9 mouse cellular contexts compared by ENCODE assay signal in the genomic region with DNA sequence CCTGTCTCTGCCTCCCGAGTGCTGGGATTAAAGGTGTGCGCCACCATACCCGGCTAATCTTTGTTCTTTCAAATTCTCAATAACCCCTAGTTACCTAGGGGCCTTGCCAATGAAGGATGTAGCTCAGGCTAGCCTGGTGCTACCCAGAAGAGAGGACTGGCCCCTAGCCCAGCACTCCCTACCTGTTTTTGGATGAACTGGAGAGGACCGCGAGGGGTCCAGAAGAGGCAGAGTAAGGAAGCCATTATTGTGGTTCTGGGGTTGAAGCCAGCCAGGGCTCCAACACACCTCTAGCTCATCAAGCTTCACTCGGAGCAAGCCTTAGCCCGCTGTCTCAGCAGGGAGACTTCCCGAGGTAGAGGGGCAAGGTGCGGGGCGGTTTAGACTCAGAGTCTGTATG. TPM values are rescaled to one million over a fixed set of nuclear protein-coding genes. Genes with fewer than 3 reads are reported as not detected.
A peak's percentile ranks its signal among the peaks of the same experiment; 100 is the strongest.
DNase-seq lines count a peak whose midpoint lies in the region; ATAC-seq and TF ChIP-seq lines count a peak whose summit lies in the region.
"Had no signal": no experiment of that assay in that cellular context is flagged by ENCODE, and none has a peak within 500 bp of the region (broad histone marks: within the 10 kb centered on the region; RNA-seq: fewer than 3 reads in every experiment).

A gene (plus strand): TSS at position 301 of the 400 bp plus-strand sequence.

- no peak for DNase-seq in gastrocnemius, adult 2 months
- DNase-seq in gastrocnemius, adult 18-20 months (ENCODE audit: low spot score) = no peak
- peak; percentile 14 for DNase-seq in neural tube, embryonic 11.5 days (ENCODE audit: low spot score)
- DNase-seq in neural tube, embryonic 10.5 days (ENCODE audit: extremely low spot score, low spot score) = no peak
- no peak for DNase-seq in urinary bladder, adult 18-20 months (ENCODE audit: low spot score in 2 of 2)
- DNase-seq in urinary bladder, postnatal 14 days (ENCODE audit: low spot score) = no peak
- DNase-seq in adipocyte (ENCODE audit: low spot score) = no peak
- DNase-seq: adrenal gland, postnatal 36 days had no signal

- H3K36me3 ChIP-seq in neural tube, embryonic 11.5 days (ENCODE audit: control insufficient read depth, insufficient read depth, low read length) = no peaks in the 10 kb centered on the region
- H3K36me3 ChIP-seq in liver, embryonic 12.5 days = no peaks in the 10 kb centered on the region

- no peak within 1 kb of the TSS for H3K9ac ChIP-seq in neural tube, embryonic 11.5 days (ENCODE audit: low read length)
- H3K9ac ChIP-seq in liver, embryonic 12.5 days = peak within 1 kb of the TSS; percentile 61

- H3K4me2 ChIP-seq in neural tube, embryonic 11.5 days (ENCODE audit: low read depth) = peak within 1 kb of the TSS; percentile 46
- H3K4me2 ChIP-seq in liver, embryonic 12.5 days = peak within 1 kb of the TSS; percentile 81

- no peak for TF ChIP-seq CTCF in gastrocnemius, adult 2 months (IDR thresholded peaks at IDR 0.05)

- WGBS in neural tube, embryonic 11.5 days = 18% methylated on average over 10 of the region's 10 CpGs
- 31% methylated on average over 8 of the region's 10 CpGs for WGBS in liver, embryonic 12.5 days (ENCODE audit: insufficient replicate concordance)

- peak within 1 kb of the TSS; percentile 69 for H3K4me3 ChIP-seq in gastrocnemius, adult 2 months
- H3K4me3 ChIP-seq in neural tube, embryonic 11.5 days (ENCODE audit: low read depth, low read length) = peak within 1 kb of the TSS; percentile 27
- peak within 1 kb of the TSS; percentile 55 for H3K4me3 ChIP-seq in liver, embryonic 12.5 days

- peak within 1 kb of the TSS; percentile 68 for H3K27ac ChIP-seq in gastrocnemius, adult 2 months
- H3K27ac ChIP-seq in neural tube, embryonic 11.5 days (ENCODE audit: low read depth, low read length) = no peak within 1 kb of the TSS
- no peak within 1 kb of the TSS for H3K27ac ChIP-seq in liver, embryonic 12.5 days

- peaks cover 4% of the 10 kb centered on the region; the same call in 1 of the 2 replicates for H3K4me1 ChIP-seq in neural tube, embryonic 11.5 days (ENCODE audit: control insufficient read depth, insufficient read depth, low read length)
- peaks cover 60% of the 10 kb centered on the region for H3K4me1 ChIP-seq in liver, embryonic 12.5 days

- intact Hi-C loops in gastrocnemius, adult 2 months (cut with DNase I) = no loop called here

- H3K27me3 ChIP-seq in neural tube, embryonic 11.5 days (ENCODE audit: control insufficient read depth, insufficient read depth, low read length) = peaks cover 46% of the 10 kb centered on the region
- peaks cover 59% of the 10 kb centered on the region for H3K27me3 ChIP-seq in liver, embryonic 12.5 days (replicated peaks)

- no peaks in the 10 kb centered on the region for H3K9me3 ChIP-seq in neural tube, embryonic 11.5 days (ENCODE audit: control insufficient read depth, low read length)
- H3K9me3 ChIP-seq in liver, embryonic 12.5 days (replicated peaks) = no peaks in the 10 kb centered on the region

- ATAC-seq in neural tube, embryonic 11.5 days (ENCODE audit: insufficient read depth, low FRiP score, low TSS enrichment) = no peak
- ATAC-seq in liver, embryonic 12.5 days = no peak

RNA-seq across cellular contexts. Expression of the gene that starts here (rescaled TPM):
- total RNA-seq in gastrocnemius, adult 2 months (2021) = under 1 TPM in 1 of 2 experiments, not detected in 1; 0.15 TPM
- total RNA-seq in gastrocnemius, adult 18-20 months (2021) = under 1 TPM; 0.09 to 0.11 TPM
- polyA plus RNA-seq in neural tube, embryonic 11.5 days (2014; fragmentation: Nextera tagmentation; extraction: Ambion mirVana) = not detected in 2 replicates
- 0.31 and 0.37 TPM in 2 replicates for polyA plus RNA-seq in liver, embryonic 12.5 days (2016; fragmentation: Nextera tagmentation; extraction: Ambion mirVana)
- total RNA-seq: adrenal gland, postnatal 36 days had no signal

Comparison
In these comparisons a context has a peak if more than half of its experiments do, and no peak if none do; other contexts are left out.
1. Peak in DNase-seq, H3K4me3 ChIP-seq and H3K4me2 ChIP-seq in neural tube, embryonic 11.5 days; RNA of the gene not detected or under 1 TPM.